Mouse (Mus musculus) intestine, postnatal 0 days (tissue): ENCODE measurements around the gene Hnrnph1. TPM values are rescaled to one million over a fixed set of nuclear protein-coding genes. Genes with fewer than 3 reads are reported as not detected.

Experiments
- ATAC-seq: fragments of 200-750 bp; cut with Nextera tagmentation; 2 replicates; pipeline ENCODE4 v1.8.0; 2017; ENCODE audit warnings: mild to moderate bottlenecking, moderate TSS enrichment, moderate library complexity
- H3K27ac ChIP-seq: fragments of 300-500 bp; sonication (generic); 2 replicates; pipeline ENCODE4 v1.5.1; 2014; ENCODE audit warnings: mild to moderate bottlenecking, low read depth, low read length, moderate library complexity
- H3K27me3 ChIP-seq: fragments of 300-500 bp; sonication (generic); replicated peaks from 2 replicates; pipeline ENCODE4 v1.6.1; 2014; ENCODE audit warnings: low read length, mixed read lengths; ENCODE audit not compliant: control insufficient read depth, insufficient read depth
- H3K36me3 ChIP-seq: fragments of 300-500 bp; sonication (generic); 2 replicates; pipeline ENCODE4 v1.6.1; 2014; ENCODE audit warnings: mild to moderate bottlenecking, moderate library complexity; ENCODE audit not compliant: control insufficient read depth, insufficient read depth
- H3K4me1 ChIP-seq: fragments of 300-500 bp; sonication (generic); replicated peaks from 2 replicates; pipeline ENCODE4 v1.6.1; 2014; ENCODE audit warnings: antibody characterized with exemption, low read length, mixed read lengths; ENCODE audit not compliant: control insufficient read depth, insufficient read depth
- H3K4me2 ChIP-seq: fragments of 300-500 bp; sonication (generic); replicated peaks from 2 replicates; pipeline ENCODE4 v1.6.1; 2014; ENCODE audit warnings: low read depth, mild to moderate bottlenecking, moderate library complexity
- H3K4me3 ChIP-seq: fragments of 300-500 bp; sonication (generic); 2 replicates; pipeline ENCODE4 v1.5.1; 2014; ENCODE audit warnings: low read depth, low read length
- H3K9ac ChIP-seq: fragments of 300-500 bp; sonication (generic); 2 replicates; pipeline ENCODE4 v1.6.1; 2014; ENCODE audit warnings: mild to moderate bottlenecking, low read depth, low read length
- H3K9me3 ChIP-seq: fragments of 300-500 bp; sonication (generic); 2 replicates; pipeline ENCODE4 v1.6.1; 2016; ENCODE audit warnings: mixed run types; ENCODE audit not compliant: control insufficient read depth
- CTCF ChIP-seq: sonication (generic); IDR thresholded peaks from 2 replicates; pipeline ENCODE4 v1.5.1; 2016; ENCODE audit warnings: low read depth, mild to moderate bottlenecking, control low read depth, antibody characterized with exemption, moderate library complexity
- WGBS: fragments of 180-500 bp; shearing (Covaris S2); extraction: QIAGEN DNeasy Blood & Tissue Kit; methylation state at CpG from one replicate; pipeline ENCODE4 v1.1.7; 2014; 5-methylcytosine and 5-hydroxymethylcytosine counted together
- polyA plus RNA-seq: library from polyadenylated mRNA; unstranded; fragments of >200 nt; fragmentation: Nextera tagmentation; extraction: Ambion mirVana; gene quantifications from 2 replicates; pipeline ENCODE4 v1.2.1, GENCODE M21; 2015

The Hnrnph1 gene
- polyA plus RNA-seq, 1 experiment from 2014 or later, result 111 TPM

- no peak for ATAC-seq
- Histone ChIP-seq H3K27ac (no peak overlapping the region), H3K4me2 (no peak overlapping the region), H3K9me3 (no peaks in the 10 kb centered on the region), H3K9ac (no peak overlapping the region), H3K27me3 (no peaks in the 10 kb centered on the region), H3K4me1 (no peaks in the 10 kb centered on the region), H3K4me3 (no peak overlapping the region), H3K36me3 (peaks cover 69% of the 10 kb centered on the region)
- no peak for TF ChIP-seq CTCF
- 63% methylated on average over 6 of the region's 6 CpGs for WGBS
These were observed 30.4 kb downstream of the Hnrnph1 start for GRCm38 (mm10) chr11:50407235-50407634.

- no peak overlapping the region for H3K9ac ChIP-seq
- no peak overlapping the region for H3K4me3 ChIP-seq
- no peak for ATAC-seq
- no peak overlapping the region for H3K4me2 ChIP-seq
- peaks cover 70% of the 10 kb centered on the region for H3K36me3 ChIP-seq
- H3K9me3 ChIP-seq, result no peaks in the 10 kb centered on the region
- H3K4me1 ChIP-seq, result no peaks in the 10 kb centered on the region
- H3K27ac ChIP-seq, result no peak overlapping the region
- WGBS, result 90% methylated on average over 6 of the region's 6 CpGs
- no peaks in the 10 kb centered on the region for H3K27me3 ChIP-seq
- no peak for TF ChIP-seq CTCF
These were observed 38.9 kb downstream of the Hnrnph1 start for GRCm38 (mm10) chr11:50415563-50416241.

GRCm38 (mm10) chr11:50417856-50418255, 41.1 kb downstream of the Hnrnph1 start:
- no peak overlapping the region for H3K4me3 ChIP-seq
- no peaks in the 10 kb centered on the region for H3K27me3 ChIP-seq
- no peaks in the 10 kb centered on the region for H3K4me1 ChIP-seq
- H3K4me2 ChIP-seq, result no peak overlapping the region
- no peaks in the 10 kb centered on the region for H3K9me3 ChIP-seq
- H3K36me3 ChIP-seq, result peaks cover 53% of the 10 kb centered on the region
- no peak overlapping the region for H3K27ac ChIP-seq
- H3K9ac ChIP-seq, result no peak overlapping the region
- ATAC-seq, result no peak
- 60% methylated on average over 2 of the region's 2 CpGs for WGBS
- TF ChIP-seq CTCF, result no peak

- peaks cover 24% of the 10 kb centered on the region for H3K36me3 ChIP-seq
- H3K4me1 ChIP-seq, result no peaks in the 10 kb centered on the region
- no peak overlapping the region for H3K27ac ChIP-seq
- H3K27me3 ChIP-seq, result no peaks in the 10 kb centered on the region
- no peak for ATAC-seq
- TF ChIP-seq CTCF, result no peak
- H3K4me3 ChIP-seq, result peak overlapping the region; percentile 21; the same call in 1 of the 2 replicates
- peak overlapping the region; percentile 64 for H3K4me2 ChIP-seq
- WGBS, result 50% methylated on average over 5 of the region's 5 CpGs
- no peaks in the 10 kb centered on the region for H3K9me3 ChIP-seq
- H3K9ac ChIP-seq, result no peak overlapping the region
These were observed 44.7 kb downstream of the Hnrnph1 start for GRCm38 (mm10) chr11:50421461-50421860.

GRCm38 (mm10) chr11:50421934-50422780, 45.4 kb downstream of the Hnrnph1 start:
- no peak for TF ChIP-seq CTCF
- H3K4me3 ChIP-seq, result peak overlapping the region; percentile 32
- no peaks in the 10 kb centered on the region for H3K9me3 ChIP-seq
- peak overlapping the region; percentile 64 for H3K4me2 ChIP-seq
- H3K36me3 ChIP-seq, result peaks cover 17% of the 10 kb centered on the region
- peak; percentile 89 for ATAC-seq
- no peaks in the 10 kb centered on the region for H3K4me1 ChIP-seq
- H3K27ac ChIP-seq, result no peak overlapping the region
- H3K9ac ChIP-seq, result no peak overlapping the region
- no peaks in the 10 kb centered on the region for H3K27me3 ChIP-seq
- 24% methylated on average over 22 of the region's 22 CpGs for whole genome bisulfite sequencing

- H3K27me3 ChIP-seq, result no peaks in the 10 kb centered on the region
- no peaks in the 10 kb centered on the region for H3K9me3 ChIP-seq
- WGBS, result 90% methylated on average over 4 of the region's 4 CpGs
- ATAC-seq, result no peak
- H3K36me3 ChIP-seq, result no peaks in the 10 kb centered on the region; the same call in 1 of the 2 replicates
- no peak overlapping the region for H3K4me2 ChIP-seq
- no peak overlapping the region for H3K9ac ChIP-seq
- H3K4me1 ChIP-seq, result no peaks in the 10 kb centered on the region; the same call in 1 of the 2 replicates
- no peak for TF ChIP-seq CTCF
- H3K4me3 ChIP-seq, result no peak overlapping the region
- no peak overlapping the region for H3K27ac ChIP-seq
These were observed 49.3 kb downstream of the Hnrnph1 start for GRCm38 (mm10) chr11:50426056-50426455.
